Mouse (Mus musculus): ENCODE measurements around the gene Mief2. TPM values are rescaled to one million over a fixed set of nuclear protein-coding genes. Genes with fewer than 3 reads are reported as not detected.
A peak's percentile ranks its signal among the peaks of the same experiment; 100 is the strongest.

The Mief2 gene
- polyA plus RNA-seq, 1 experiment from 2014 or later: 9.9 TPM

DNA sequence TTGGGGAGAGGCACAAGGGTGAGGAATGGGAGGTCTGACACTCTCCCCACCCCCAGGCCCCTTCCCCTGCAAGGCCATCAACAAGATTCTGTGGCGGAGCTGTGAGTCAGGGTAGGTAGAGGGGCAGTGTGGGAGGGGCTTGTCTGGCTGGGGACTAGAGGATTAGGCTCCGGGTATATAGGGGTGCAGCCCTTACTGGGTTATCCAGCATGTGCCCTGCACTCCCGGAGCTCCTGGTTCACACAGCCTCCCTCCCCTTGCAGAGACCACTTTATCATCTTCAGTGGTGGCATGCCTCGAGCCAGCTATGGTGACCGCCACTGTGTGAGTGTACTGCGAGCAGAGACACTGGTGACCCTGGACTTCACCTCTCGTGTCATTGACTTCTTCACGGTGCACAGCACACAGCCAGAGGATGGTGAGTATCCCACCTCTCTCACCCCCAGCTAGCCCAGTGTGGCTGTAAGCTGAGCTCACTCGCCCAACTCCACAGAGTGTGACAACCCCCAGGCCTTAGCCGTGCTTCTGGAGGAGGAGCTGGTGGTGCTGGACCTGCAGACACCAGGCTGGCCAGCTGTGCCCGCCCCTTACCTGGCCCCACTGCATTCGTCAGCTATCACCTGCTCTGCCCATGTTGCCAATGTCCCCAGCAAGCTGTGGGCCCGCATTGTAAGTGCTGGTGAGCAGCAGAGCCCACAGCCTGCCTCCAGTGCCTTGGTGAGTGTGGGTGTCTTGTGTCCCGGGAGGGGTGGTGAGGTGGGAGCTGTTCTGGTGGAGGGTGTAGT lies 21.3 kb upstream of the Mief2 start:
- WGBS: 84% methylated on average over 14 of the region's 14 CpGs
- Histone ChIP-seq H3K9ac (no peak overlapping the region), H3K36me3 (peaks cover 64% of the 10 kb centered on the region), H3K4me2 (no peak overlapping the region), H3K27ac (peak overlapping the region; percentile 21; the same call in 1 of the 2 replicates), H3K4me1 (0 out of 2 replicates have a peak, but pooled peaks cover 7% of the 10 kb centered on the region), H3K9me3 (no peaks in the 10 kb centered on the region), H3K27me3 (replicated peaks) (no peaks in the 10 kb centered on the region), H3K4me3 (replicated peaks) (no peak overlapping the region)
- ATAC-seq (ENCODE audit: insufficient read depth, low FRiP score, low read depth): no peak

DNA sequence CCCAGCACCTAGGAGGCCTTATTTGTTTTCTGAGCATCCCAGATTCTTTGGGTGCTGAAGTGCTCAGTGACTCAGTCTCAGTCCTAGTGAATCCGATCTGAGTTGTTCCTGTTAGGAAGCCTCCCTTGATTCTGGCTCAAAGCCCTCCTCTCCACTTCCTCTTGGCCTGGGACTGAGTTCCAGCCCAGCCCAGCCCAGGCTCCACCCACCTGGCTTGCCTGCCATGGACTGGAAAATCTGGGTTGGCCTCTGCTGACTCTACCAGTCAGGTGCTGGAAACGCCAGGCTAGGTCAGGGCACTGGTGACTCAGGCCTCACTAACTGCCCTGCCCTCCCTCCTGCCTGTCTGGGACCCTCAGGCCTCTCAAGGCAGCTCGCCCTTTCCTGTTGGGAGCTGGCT lies 20.5 kb upstream of the Mief2 start:
- H3K4me2 ChIP-seq: no peak overlapping the region
- H3K4me1 ChIP-seq: 0 out of 2 replicates have a peak, but pooled peaks cover 7% of the 10 kb centered on the region
- H3K9ac ChIP-seq: no peak overlapping the region
- H3K27me3 ChIP-seq (replicated peaks): no peaks in the 10 kb centered on the region
- H3K36me3 ChIP-seq: peaks cover 70% of the 10 kb centered on the region
- peak; percentile 54; the same call in 1 of the 2 replicates for ATAC-seq (ENCODE audit: insufficient read depth, low FRiP score, low read depth)
- no peak overlapping the region for H3K4me3 ChIP-seq (replicated peaks)
- H3K27ac ChIP-seq: peak overlapping the region; percentile 21; the same call in 1 of the 2 replicates
- H3K9me3 ChIP-seq: no peaks in the 10 kb centered on the region
- WGBS: 49% methylated on average over 3 of the region's 3 CpGs

DNA sequence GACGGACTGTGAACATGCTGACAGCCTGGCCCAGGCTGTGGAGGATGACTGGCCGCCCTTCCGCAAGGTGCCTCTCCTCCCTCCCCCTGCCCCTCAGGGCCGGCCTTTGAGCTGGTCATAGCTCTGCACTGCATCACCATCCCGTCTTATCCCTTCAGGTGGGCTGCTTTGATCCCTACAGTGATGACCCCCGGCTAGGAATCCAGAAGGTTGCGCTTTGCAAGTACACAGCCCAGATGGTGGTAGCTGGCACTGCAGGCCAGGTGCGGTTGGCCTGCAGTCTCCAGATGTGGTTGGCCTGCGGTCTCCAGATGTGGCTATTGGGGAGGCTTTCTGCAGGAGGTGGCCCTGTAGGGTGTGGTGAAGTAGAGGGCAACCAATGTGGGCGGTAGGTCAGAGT lies 19.6 kb upstream of the Mief2 start:
- Histone ChIP-seq H3K27me3 (replicated peaks) (no peaks in the 10 kb centered on the region), H3K4me3 (replicated peaks) (no peak overlapping the region), H3K9ac (no peak overlapping the region), H3K27ac (no peak overlapping the region), H3K9me3 (no peaks in the 10 kb centered on the region), H3K36me3 (peaks cover 78% of the 10 kb centered on the region), H3K4me2 (no peak overlapping the region), H3K4me1 (0 out of 2 replicates have a peak, but pooled peaks cover 7% of the 10 kb centered on the region)
- WGBS: 91% methylated on average over 10 of the region's 10 CpGs
- no peak for ATAC-seq (ENCODE audit: insufficient read depth, low FRiP score, low read depth)

DNA sequence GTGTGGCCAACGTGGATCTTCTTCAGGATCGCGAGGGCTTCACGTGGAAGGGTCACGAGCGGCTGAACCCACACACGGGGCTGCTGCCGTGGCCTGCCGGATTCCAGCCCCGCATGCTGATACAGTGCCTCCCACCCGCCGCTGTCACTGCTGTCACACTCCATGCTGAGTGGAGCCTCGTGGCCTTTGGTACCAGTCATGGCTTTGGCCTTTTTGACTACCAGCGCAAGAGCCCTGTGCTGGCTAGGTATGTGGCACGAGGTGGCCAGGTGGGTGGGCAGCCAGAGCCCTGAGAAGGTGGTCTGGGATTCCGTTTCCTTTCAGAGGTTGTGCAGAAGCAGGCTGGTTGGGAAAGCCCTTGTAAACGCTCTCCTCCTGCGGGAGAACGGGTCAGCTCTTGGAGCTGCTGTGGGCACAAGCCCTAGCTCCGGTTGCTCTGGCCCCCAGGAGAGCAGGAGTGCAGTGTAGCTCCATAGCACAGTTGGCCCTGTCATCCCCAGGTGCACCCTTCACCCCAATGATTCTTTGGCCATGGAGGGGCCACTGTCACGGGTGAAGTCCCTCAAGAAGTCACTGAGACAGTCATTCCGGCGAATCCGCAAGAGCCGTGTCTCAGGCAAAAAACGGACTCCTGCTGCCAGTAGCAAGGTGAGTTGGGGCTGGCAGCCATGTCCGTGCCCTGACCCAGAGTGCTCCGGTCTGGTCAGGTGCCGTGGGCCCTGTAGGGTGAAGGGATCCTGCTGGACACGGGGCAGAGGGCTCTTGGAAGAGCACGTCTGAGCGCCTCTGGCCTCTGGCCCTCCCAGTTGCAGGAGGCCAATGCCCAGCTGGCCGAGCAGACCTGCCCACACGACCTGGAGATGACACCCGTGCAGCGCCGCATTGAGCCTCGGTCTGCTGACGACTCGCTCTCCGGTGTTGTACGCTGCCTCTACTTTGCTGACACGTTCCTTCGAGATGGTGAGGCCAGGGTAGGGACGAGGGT lies 18.4 kb upstream of the Mief2 start:
- H3K4me3 ChIP-seq (replicated peaks): no peak overlapping the region
- H3K27me3 ChIP-seq (replicated peaks): no peaks in the 10 kb centered on the region
- H3K27ac ChIP-seq: no peak overlapping the region
- no peaks in the 10 kb centered on the region for H3K9me3 ChIP-seq
- H3K36me3 ChIP-seq: peaks cover 81% of the 10 kb centered on the region
- no peak overlapping the region for H3K4me2 ChIP-seq
- ATAC-seq (ENCODE audit: insufficient read depth, low FRiP score, low read depth): no peak
- WGBS: 91% methylated on average over 45 of the region's 45 CpGs
- 0 out of 2 replicates have a peak, but pooled peaks cover 7% of the 10 kb centered on the region for H3K4me1 ChIP-seq
- no peak overlapping the region for H3K9ac ChIP-seq

DNA sequence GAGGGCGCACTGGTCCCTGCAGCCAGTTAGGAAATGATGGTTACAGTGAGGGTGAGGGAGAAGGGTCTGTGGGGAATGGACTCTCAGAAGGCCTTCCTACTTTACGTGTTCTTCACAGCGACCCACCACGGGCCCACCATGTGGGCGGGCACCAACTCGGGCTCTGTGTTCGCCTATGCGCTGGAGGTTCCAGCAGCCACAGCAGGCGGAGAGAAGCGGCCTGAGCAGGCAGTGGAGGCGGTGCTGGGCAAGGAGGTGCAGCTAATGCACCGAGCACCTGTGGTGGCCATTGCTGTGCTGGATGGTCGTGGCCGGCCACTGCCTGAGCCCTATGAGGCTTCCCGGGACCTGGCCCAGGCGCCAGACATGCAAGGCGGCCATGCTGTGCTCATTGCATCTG lies 17.0 kb upstream of the Mief2 start:
- 0 out of 2 replicates have a peak, but pooled peaks cover 7% of the 10 kb centered on the region for H3K4me1 ChIP-seq
- no peak overlapping the region for H3K4me3 ChIP-seq (replicated peaks)
- WGBS: 92% methylated on average over 17 of the region's 17 CpGs
- no peak for ATAC-seq (ENCODE audit: insufficient read depth, low FRiP score, low read depth)
- no peak overlapping the region for H3K4me2 ChIP-seq
- no peak overlapping the region for H3K9ac ChIP-seq
- H3K36me3 ChIP-seq: peaks cover 86% of the 10 kb centered on the region
- H3K27ac ChIP-seq: no peak overlapping the region
- H3K27me3 ChIP-seq (replicated peaks): no peaks in the 10 kb centered on the region
- H3K9me3 ChIP-seq: no peaks in the 10 kb centered on the region

DNA sequence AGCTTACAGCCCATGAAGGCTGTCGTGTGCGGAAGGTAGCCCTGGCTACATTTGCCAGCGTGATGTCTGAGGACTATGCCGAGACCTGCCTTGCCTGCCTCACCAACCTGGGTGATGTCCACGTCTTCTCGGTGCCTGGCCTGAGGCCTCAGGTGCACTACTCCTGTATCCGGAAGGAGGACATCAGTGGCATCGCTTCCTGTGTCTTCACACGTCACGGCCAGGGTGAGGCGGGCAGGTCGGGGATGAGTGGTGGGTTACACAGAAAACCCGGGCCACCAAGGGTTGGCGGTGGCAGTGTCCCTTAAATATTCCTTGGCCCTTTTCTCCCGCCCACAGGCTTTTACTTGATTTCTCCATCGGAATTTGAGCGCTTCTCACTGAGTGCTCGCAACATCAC lies 16.2 kb upstream of the Mief2 start:
- Histone ChIP-seq H3K36me3 (peaks cover 87% of the 10 kb centered on the region), H3K9ac (no peak overlapping the region), H3K27ac (no peak overlapping the region), H3K9me3 (no peaks in the 10 kb centered on the region), H3K27me3 (replicated peaks) (no peaks in the 10 kb centered on the region), H3K4me1 (0 out of 2 replicates have a peak, but pooled peaks cover 5% of the 10 kb centered on the region), H3K4me2 (no peak overlapping the region), H3K4me3 (replicated peaks) (no peak overlapping the region)
- 92% methylated on average over 18 of the region's 18 CpGs for whole genome bisulfite sequencing
- no peak for ATAC-seq (ENCODE audit: insufficient read depth, low FRiP score, low read depth)

DNA sequence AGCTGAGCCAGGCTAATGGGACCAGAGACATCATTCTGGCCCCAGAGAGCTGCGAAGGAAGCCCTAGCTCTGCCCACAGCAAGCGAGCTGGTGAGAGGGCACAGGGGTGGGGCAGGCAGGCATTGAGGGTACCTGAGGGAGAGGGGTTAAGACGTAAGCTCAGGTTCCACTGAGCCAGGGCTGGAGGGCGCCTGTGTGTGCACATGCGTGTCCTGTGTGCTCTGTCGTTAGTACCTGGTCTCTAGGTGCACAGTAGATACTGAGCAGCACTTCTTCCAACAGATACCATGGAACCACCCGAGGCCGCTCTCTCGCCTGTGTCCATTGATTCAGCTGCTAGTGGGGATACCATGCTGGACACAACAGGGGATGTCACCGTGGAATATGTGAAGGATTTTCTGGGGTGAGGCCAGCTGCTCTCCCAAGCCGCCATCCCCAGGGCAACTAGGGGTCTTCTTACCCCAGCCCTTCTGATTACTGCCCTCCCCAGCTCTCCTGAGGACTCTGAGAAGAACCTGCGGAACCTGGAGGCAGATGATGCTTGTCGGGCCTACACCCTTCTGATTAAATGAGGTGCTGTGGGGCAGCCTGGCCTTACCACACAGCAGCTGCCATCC lies 15.5 kb upstream of the Mief2 start:
- 93% methylated on average over 13 of the region's 13 CpGs for WGBS
- H3K9ac ChIP-seq: no peak overlapping the region
- peaks cover 84% of the 10 kb centered on the region for H3K36me3 ChIP-seq
- no peak for ATAC-seq (ENCODE audit: insufficient read depth, low FRiP score, low read depth)
- no peak overlapping the region for H3K4me2 ChIP-seq
- no peaks in the 10 kb centered on the region for H3K9me3 ChIP-seq
- no peak overlapping the region for H3K27ac ChIP-seq
- no peaks in the 10 kb centered on the region for H3K4me1 ChIP-seq
- no peaks in the 10 kb centered on the region for H3K27me3 ChIP-seq (replicated peaks)
- H3K4me3 ChIP-seq (replicated peaks): no peak overlapping the region

DNA sequence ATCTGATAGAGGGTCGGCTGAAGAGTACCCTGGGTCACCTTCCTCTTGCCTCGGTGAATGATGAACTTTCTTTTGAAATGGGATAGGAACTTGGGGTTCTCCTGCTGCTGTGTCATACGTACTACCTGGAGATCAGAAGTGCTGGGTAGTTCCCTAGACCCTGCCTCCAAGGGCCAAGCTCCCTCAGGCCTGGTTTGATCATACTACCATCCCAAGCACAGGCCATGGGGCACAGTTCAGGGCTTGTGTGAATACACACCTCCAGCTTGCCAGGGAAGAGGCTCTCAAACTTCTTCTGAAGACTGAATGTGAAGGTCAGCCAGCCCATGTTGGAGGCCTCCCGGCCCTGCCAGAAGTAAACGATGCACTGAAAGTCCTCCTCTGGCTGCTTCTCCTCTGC lies 12.4 kb upstream of the Mief2 start:
- no peak overlapping the region for H3K4me2 ChIP-seq
- H3K4me1 ChIP-seq: no peaks in the 10 kb centered on the region; the same call in 1 of the 2 replicates
- no peak for ATAC-seq (ENCODE audit: insufficient read depth, low FRiP score, low read depth)
- peaks cover 79% of the 10 kb centered on the region for H3K36me3 ChIP-seq
- H3K9ac ChIP-seq: no peak overlapping the region
- no peak overlapping the region for H3K27ac ChIP-seq
- H3K27me3 ChIP-seq (replicated peaks): no peaks in the 10 kb centered on the region
- no peak overlapping the region for H3K4me3 ChIP-seq (replicated peaks)
- no peaks in the 10 kb centered on the region for H3K9me3 ChIP-seq
- WGBS: 83% methylated on average over 5 of the region's 5 CpGs

DNA sequence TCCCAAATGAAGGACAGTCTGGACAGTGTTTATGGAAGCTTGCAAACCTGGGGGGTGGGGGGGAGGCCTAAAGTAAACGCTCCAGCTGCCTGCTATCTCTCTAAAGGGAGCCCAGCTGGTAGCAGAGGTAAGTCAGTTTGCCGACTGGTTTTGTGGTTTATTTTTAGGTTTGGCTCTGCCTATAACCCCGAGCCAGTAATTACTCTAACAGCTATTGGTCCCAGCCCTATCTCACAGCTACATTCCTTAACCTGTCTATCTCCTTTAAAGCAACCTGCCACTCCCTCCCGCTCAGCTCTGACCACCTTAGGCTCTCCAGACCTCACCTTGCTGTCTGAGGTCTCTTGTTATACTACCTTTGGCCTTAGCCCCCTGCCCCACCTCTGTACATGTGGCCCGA lies 8.9 kb upstream of the Mief2 start:
- Histone ChIP-seq H3K36me3 (peaks cover 81% of the 10 kb centered on the region), H3K9me3 (no peaks in the 10 kb centered on the region), H3K4me3 (replicated peaks) (no peak overlapping the region), H3K27ac (no peak overlapping the region), H3K4me1 (no peaks in the 10 kb centered on the region; the same call in 1 of the 2 replicates), H3K4me2 (no peak overlapping the region), H3K27me3 (replicated peaks) (no peaks in the 10 kb centered on the region), H3K9ac (no peak overlapping the region)
- ATAC-seq (ENCODE audit: insufficient read depth, low FRiP score, low read depth): no peak
- WGBS: 53% methylated on average over 5 of the region's 5 CpGs

DNA sequence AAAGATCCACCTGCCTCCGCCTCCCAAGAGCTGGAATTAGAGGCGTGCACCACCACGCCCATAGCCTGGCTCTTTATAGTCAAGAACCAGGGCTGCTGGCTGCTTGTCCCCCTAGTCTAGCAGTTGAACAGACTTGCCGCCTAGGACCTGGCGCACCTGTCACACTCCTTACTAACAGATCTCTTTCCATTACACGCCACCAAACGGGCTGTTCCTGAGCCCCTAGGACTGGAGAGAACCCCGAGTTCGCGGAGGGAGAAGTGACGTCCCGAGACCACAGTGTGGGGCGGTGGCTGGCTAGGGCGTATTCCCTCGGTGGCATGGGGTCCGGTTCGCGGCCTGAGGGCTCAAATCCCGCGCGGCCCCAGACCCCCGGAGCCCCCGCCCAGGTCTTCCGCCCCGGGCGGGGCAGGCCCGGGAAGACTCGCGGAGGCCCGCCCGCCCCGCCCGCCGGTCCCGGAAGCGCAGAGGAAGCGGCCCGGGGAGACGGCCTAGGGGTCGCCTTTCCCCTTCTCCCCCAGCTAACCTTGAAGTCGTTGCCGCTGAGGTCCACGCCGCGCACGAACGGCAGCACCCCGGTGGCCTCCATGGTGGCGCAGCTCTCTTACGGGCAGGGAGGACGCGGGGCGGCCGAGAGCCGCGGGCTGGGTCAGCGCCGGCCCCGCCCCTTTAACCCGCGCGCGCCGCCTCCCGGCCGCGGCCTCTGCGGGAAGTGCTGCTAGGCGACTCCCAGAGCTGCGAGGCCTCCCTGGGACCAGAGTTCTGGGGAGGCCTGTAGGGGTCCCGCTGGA lies 1.4 kb upstream of the Mief2 start, which contains the start of gene Flii:
TSS of gene Flii (minus strand) at position 663 of the 791 bp plus-strand sequence.
- H3K9me3 ChIP-seq: no peaks in the 10 kb centered on the region
- under 1% methylated on average over 58 of the region's 71 CpGs for WGBS
- peaks cover 31% of the 10 kb centered on the region for H3K36me3 ChIP-seq
- H3K27me3 ChIP-seq (replicated peaks): no peaks in the 10 kb centered on the region
- peak within 1 kb of the TSS; percentile 88 for H3K27ac ChIP-seq
- H3K4me1 ChIP-seq: peaks cover 28% of the 10 kb centered on the region
- ATAC-seq (ENCODE audit: insufficient read depth, low FRiP score, low read depth): peak; percentile 81
- peak within 1 kb of the TSS; percentile 82 for H3K4me2 ChIP-seq
- peak within 1 kb of the TSS; percentile 84 for H3K9ac ChIP-seq
- peak within 1 kb of the TSS; percentile 84 for H3K4me3 ChIP-seq (replicated peaks)
